Mouse (Mus musculus): ENCODE measurements around the gene Pnpla1.
"Not testable (repeated sequence)": the region's sequence is repeated elsewhere in the genome, so short reads cannot be mapped to it uniquely, and the experiment has no call there.

Pnpla1 gene

GRCm38 (mm10) chr17:28858205-28858604, at the start of gene Pnpla1:
Gene Pnpla1 (plus strand): TSS chr17:28858411.
- no peak for DNase-seq (ENCODE audit: low spot score)

GRCm38 (mm10) chr17:28808714-28809113, 49.5 kb upstream of the Pnpla1 start:
- DNase-seq (ENCODE audit: low spot score): no peak

- DNase-seq (ENCODE audit: low spot score): no peak
Observed at GRCm38 (mm10) chr17:28809175-28809831, 48.9 kb upstream of the Pnpla1 start.

GRCm38 (mm10) chr17:28812345-28812744, 45.9 kb upstream of the Pnpla1 start:
- no peak for DNase-seq (ENCODE audit: low spot score)

DNA sequence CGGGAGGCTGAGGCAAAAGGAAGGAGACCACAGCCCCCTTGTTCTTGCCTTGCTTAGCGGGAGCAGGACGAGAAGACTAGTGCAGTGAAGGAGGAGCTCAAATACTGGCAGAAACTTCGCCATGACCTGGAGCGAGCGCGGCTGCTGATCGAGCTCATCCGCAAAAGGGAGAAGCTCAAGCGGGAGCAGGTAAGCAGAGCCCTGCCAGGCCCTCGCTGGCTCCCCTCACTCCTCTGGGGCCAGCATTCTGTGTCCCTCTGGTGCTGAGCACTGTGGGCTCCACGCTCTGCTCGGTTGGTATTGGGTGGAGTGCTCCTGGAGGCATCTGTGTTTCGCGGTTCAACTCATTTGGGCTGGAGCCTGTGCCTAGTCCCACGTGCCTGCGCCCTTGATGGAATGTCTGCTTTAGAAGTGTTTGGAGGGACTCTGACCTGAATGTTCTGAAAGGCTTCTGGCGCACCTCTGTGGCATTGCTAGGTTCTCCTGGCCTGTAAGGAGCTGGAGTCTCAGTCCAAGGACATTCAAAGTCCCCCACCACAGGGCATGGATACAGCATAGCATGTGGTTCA, 43.6 kb upstream of the Pnpla1 start:
- no peak for DNase-seq (ENCODE audit: low spot score)

GRCm38 (mm10) chr17:28815384-28816004, 42.7 kb upstream of the Pnpla1 start:
- no peak for DNase-seq (ENCODE audit: low spot score)

DNA sequence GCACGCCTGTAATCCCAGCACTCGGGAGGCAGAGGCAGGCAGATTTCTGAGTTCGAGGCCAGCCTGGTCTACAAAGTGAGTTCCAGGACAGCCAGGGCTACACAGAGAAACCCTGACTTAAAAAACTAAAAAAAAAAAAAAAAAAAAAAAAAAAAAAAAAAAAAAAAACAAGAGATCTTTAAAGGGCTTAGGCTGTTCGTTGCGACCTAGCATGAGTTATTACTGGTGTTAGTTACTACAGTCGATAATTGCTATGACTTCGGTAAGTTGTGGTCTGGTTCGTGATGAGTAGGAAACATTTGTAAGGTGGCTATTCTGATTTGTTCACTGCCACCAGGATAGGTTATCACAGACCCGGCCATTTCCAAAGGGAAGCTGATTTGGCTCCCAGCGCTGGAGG, 41.9 kb upstream of the Pnpla1 start:
- DNase-seq (ENCODE audit: low spot score): not testable (repeated sequence)

DNA sequence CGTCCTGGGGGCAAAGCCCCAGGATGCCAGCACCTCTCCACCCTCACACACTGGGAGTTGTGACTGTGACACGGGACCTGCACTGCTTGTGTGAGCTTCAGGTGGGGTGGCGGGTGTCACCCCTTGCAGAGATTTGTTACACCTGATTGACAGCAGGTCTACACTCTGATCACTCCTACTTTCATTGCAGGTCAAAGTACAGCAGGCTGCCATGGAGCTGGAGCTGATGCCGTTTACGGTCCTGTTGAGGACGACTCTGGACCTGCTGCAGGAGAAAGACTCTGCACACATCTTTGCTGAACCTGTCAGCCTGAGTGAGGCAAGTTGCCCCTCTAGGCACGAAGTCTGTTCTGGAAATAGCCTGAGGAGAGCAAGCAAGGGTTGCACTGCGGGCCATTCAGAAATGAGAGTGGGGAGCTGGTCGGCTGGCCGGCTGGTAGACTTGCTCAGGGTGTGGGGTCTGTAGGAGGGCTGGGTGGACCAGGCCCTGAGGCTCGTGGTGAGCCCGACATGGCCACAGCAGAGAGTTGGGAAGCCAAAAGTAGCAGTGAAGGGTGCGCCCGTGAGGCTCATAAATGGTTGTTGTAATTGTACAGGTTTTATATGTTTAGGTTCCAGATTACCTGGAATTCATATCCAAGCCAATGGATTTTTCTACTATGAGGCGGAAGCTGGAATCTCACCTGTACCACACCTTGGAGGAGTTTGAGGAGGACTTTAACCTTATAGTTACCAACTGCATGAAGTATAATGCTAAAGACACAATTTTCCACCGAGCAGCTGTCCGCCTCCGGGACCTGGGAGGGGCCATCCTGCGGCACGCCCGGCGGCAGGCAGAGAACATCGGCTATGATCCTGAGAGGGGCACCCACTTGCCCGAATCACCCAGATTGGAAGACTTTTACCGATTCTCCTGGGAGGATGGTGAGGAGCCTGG, 41.1 kb upstream of the Pnpla1 start:
- DNase-seq (ENCODE audit: low spot score): no peak

GRCm38 (mm10) chr17:28820189-28820588, 38.0 kb upstream of the Pnpla1 start:
- no peak for DNase-seq (ENCODE audit: low spot score)

- DNase-seq (ENCODE audit: low spot score): no peak
Observed at GRCm38 (mm10) chr17:28823004-28823745, 35.0 kb upstream of the Pnpla1 start.

GRCm38 (mm10) chr17:28823749-28824148, 34.5 kb upstream of the Pnpla1 start:
- no peak for DNase-seq (ENCODE audit: low spot score)

- DNase-seq (ENCODE audit: low spot score): no peak
Observed at GRCm38 (mm10) chr17:28824896-28825295, 33.3 kb upstream of the Pnpla1 start.

- DNase-seq (ENCODE audit: low spot score): no peak
Observed at GRCm38 (mm10) chr17:28825359-28826041, 32.7 kb upstream of the Pnpla1 start.

DNA sequence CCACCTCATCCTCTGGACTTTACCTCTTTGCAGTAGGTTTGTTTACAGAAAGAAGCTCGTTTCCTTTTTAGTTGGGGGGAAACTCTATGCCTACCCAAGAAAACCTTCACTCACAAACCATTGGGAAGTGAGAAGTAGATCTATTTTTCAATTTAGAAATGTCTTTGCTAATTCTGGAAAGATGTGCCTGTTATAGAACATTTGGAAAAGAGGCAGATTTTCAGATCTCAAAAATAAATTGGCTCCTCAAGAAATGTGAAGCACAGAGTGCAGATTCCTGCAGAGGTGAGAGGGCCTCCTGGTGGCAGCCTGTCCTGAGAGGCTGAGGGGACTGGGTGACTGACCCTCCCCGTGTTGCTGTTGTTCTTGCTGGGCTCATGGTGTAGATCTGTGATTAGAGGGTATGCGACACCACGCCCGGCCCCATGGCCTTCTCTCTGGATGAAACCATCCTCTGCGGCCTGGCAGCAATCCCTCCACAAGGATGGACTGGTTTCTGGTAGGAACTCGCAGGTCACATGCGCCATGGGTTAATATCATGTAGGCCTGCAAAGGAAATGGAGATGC, 30.5 kb upstream of the Pnpla1 start:
- DNase-seq (ENCODE audit: low spot score): no peak

DNA sequence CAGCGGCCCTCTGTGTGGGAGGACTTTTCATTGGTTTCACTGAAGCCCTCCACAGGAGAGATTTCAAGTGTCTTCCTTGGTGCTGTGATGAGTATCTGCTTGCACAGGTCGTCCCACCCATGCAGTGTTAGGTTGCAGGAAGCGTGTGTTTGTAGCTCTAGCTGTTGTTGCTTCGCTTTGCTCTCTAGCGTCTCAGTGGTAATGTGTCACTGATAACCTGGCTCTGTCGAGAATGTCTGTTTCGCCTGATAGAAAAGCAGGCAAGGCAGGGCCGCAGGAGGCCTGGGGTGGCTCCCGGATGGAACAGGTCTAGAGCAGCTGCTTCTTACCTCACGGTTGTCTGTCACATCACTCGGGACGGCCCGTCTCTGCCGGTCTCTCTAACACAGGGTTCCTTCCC, 29.1 kb upstream of the Pnpla1 start:
- no peak for DNase-seq (ENCODE audit: low spot score)

- DNase-seq (ENCODE audit: low spot score): no peak
Observed at GRCm38 (mm10) chr17:28831065-28831464, 27.1 kb upstream of the Pnpla1 start.

- DNase-seq (ENCODE audit: low spot score): no peak
Observed at GRCm38 (mm10) chr17:28832040-28832439, 26.2 kb upstream of the Pnpla1 start.

- no peak for DNase-seq (ENCODE audit: low spot score)
Observed at GRCm38 (mm10) chr17:28832875-28833274, 25.3 kb upstream of the Pnpla1 start.

DNA sequence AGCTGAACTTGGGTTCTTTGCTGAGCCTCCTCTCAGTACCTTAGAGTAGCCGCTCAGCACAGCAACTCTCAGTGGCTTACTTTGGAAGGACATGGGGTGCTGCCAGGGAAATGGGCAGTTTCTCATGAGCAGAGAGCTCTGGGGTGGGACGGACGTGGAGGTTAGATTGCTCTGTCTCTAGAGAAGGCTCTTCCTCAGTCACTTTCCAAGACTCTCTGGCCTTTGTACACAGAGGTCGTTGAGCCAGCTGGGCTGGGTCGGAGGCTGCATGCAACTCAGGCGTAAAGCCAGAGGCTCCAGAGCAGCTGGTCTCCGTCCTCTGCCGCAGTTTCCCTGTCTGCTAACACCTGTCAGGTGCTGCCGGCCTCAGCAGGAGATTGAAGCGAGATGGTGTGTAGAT, 23.5 kb upstream of the Pnpla1 start:
- no peak for DNase-seq (ENCODE audit: low spot score)

- DNase-seq (ENCODE audit: low spot score): no peak
Observed at GRCm38 (mm10) chr17:28837840-28838239, 20.4 kb upstream of the Pnpla1 start.

DNA sequence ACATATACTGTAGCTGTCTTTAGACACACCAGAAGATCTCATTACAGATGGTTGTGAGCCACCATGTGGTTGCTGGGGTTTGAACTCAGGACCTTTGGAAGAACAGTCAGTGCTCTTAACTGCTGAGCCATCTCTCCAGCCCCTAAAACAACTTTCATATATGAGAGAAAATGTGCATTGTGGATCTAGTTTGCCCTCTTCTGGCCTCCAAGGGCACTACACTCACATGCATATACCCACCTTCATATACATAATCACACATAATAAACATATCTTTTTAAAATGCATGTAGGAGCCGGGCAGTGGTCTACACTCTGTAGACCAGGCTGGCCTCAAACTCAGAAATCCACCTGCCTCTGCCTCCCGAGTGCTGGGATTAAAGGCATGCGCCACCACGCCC, 16.3 kb upstream of the Pnpla1 start:
- DNase-seq (ENCODE audit: low spot score): not testable (repeated sequence)
